Mouse (Mus musculus) inflammation-experienced regulatory T-cells, adult 16 weeks (primary cell): ENCODE measurements around the gene Abcd3. TPM values are rescaled to one million over a fixed set of nuclear protein-coding genes. Genes with fewer than 3 reads are reported as not detected.

ENCODE experiments used
- polyA plus RNA-seq: library from polyadenylated mRNA; unstranded; fragments of 100-300 nt; shearing (Covaris generic); gene quantifications from one replicate; pipeline ENCODE4 v1.2.1, GENCODE M21; 2017

The Abcd3 gene
- polyA plus RNA-seq: 20.8 TPM

GRCm38 (mm10) chr3:121814877-121815548, at the start of gene Abcd3:
Gene Abcd3 (minus strand): TSS chr3:121815302.

DNA sequence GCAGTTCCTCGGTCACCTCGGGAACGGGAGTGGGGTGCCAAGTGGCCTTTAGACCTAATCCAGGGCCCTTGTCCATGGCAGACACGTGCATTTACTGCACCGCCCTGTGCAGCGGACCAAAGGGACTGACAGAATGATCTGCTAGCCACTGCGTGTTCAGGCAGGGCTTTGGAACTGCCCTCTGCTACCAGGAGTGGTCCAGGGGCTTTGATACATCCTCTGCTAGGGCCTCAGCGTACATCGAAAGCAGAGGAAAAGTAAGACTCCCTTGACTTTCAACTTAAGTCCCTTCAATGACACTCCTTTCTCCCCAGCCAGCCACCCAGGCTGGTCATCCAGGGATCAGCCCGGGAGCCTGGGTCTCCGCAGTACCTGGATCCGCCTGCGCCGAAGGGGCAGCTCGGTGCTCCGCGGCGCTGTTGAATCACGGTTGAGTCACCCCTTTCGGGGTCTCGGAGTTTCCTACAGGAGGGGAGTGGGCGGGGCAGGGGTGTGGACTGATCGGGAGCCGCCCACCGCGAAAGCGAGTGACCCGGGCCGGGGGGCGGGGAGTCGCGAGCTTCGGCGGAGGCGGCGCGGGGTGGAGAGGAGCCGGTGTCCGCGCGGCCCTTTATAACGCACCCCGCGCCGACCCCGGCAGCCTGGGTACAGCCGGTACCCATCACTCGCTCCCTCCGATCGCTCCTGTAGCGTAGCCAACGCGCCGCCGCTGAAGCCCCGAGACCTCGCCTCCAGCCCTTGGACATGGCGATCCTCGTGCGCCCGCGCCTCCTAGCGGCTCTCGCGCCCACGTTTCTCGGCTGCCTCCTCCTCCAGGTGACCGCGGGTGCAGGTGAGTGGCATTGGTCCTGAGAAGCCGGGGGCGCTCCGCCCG, 91.9 kb downstream of the Abcd3 start, which contains the start of gene F3:
F3 (plus strand) TSS at position 567 of the 874 bp plus-strand sequence.

Other genes starting within 250 kb of the Abcd3 start
- not detected for gene 4930432M17Rik, start 144.5 kb downstream of the Abcd3 start, polyA plus RNA-seq
- not detected for gene F3, start 91.8 kb downstream of the Abcd3 start, polyA plus RNA-seq
- 0.84 TPM for gene Arhgap29, start 137.2 kb upstream of the Abcd3 start, polyA plus RNA-seq
- not detected for gene Abca4, start 229.1 kb upstream of the Abcd3 start, polyA plus RNA-seq